Mouse (Mus musculus): ENCODE results near the gene Il17re. TPM values are rescaled to one million over a fixed set of nuclear protein-coding genes. Genes with fewer than 3 reads are reported as not detected.
A peak's percentile ranks its signal among the peaks of the same experiment; 100 is the strongest.

Il17re gene
- polyA plus RNA-seq, 1 experiment from 2014 or later: 0.21 TPM

DNA sequence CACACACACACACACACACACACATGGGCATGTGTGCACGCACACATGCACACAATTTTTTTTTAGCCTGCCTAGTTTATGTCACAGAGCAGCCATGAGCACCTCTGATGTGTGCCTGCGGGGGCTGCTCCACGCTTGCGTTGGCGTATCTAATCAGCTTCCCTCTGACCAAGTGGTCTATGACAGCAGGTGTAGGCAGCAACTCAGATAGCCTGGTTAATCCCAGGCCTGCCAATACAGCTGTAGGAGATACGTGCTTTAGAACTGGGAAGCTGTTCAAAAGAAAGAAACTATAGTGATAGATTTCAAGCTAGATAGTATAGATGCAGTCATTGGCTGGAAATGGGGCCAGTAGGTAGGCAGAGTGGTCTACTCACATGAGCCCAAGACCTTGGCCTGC, 15.4 kb downstream of the Il17re start:
- H3K4me1 ChIP-seq (ENCODE audit: control insufficient read depth, insufficient read depth, low read length): peaks cover 4% of the 10 kb centered on the region; the same call in 1 of the 2 replicates
- WGBS: 83% methylated on average over 6 of the region's 6 CpGs
- H3K27me3 ChIP-seq (ENCODE audit: control insufficient read depth, insufficient read depth, low read length): peaks cover 4% of the 10 kb centered on the region
- no peak overlapping the region for H3K27ac ChIP-seq (ENCODE audit: low read depth, low read length)
- no peak overlapping the region for H3K9ac ChIP-seq (replicated peaks; ENCODE audit: low read depth, low read length)
- no peaks in the 10 kb centered on the region for H3K36me3 ChIP-seq (ENCODE audit: control insufficient read depth, insufficient read depth, low read length)
- H3K4me3 ChIP-seq (ENCODE audit: low read depth, low read length): no peak overlapping the region
- no peak overlapping the region for H3K4me2 ChIP-seq (ENCODE audit: low read depth, low read length)
- no peaks in the 10 kb centered on the region for H3K9me3 ChIP-seq (ENCODE audit: control insufficient read depth, low read length)
- no peak for ATAC-seq (ENCODE audit: low read depth)

DNA sequence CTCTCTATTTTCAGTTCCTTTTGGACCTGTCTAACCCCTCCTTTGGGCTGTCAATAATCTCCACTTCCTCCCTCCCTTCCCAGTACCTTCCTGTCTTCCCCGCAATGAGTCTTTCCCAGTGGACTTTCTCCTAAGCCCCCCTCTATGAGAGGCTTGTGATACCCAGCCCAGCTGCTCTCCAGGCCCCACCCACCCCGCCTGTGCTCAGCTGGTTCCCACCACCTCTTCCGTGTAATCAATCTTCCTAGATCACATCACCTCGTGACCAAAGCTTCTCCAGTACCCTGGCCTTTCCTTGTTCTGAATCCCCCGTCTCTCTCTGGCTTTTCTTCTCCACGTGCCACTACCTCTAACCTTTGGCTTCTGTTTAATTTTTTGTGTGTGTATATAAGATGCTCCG, 19.1 kb downstream of the Il17re start:
- Histone ChIP-seq H3K9me3 (ENCODE audit: control insufficient read depth, low read length) (no peaks in the 10 kb centered on the region), H3K27me3 (ENCODE audit: control insufficient read depth, insufficient read depth, low read length) (no peaks in the 10 kb centered on the region), H3K4me1 (ENCODE audit: control insufficient read depth, insufficient read depth, low read length) (no peaks in the 10 kb centered on the region), H3K4me3 (ENCODE audit: low read depth, low read length) (no peak overlapping the region), H3K4me2 (ENCODE audit: low read depth, low read length) (no peak overlapping the region), H3K27ac (ENCODE audit: low read depth, low read length) (no peak overlapping the region), H3K36me3 (ENCODE audit: control insufficient read depth, insufficient read depth, low read length) (no peaks in the 10 kb centered on the region), H3K9ac (replicated peaks; ENCODE audit: low read depth, low read length) (no peak overlapping the region)
- 30% methylated on average over 7 of the region's 7 CpGs for whole genome bisulfite sequencing
- no peak for ATAC-seq (ENCODE audit: low read depth)

DNA sequence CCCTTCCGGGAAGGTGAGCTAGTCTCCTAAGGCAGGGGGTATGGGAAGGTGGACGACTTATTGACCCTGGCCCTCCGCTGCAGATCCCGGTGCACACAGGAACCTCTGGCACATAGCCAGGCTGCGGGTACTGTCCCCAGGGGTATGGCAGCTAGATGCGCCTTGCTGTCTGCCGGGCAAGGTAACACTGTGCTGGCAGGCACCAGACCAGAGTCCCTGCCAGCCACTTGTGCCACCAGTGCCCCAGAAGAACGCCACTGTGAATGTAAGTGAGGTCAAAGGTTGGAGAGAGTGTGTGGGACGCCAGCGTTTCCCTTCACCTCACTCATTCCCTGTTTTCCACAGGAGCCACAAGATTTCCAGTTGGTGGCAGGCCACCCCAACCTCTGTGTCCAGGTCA, 20.6 kb downstream of the Il17re start:
- 84% methylated on average over 10 of the region's 10 CpGs for WGBS
- Histone ChIP-seq H3K4me3 (ENCODE audit: low read depth, low read length) (no peak overlapping the region), H3K36me3 (ENCODE audit: control insufficient read depth, insufficient read depth, low read length) (no peaks in the 10 kb centered on the region), H3K9me3 (ENCODE audit: control insufficient read depth, low read length) (no peaks in the 10 kb centered on the region), H3K27me3 (ENCODE audit: control insufficient read depth, insufficient read depth, low read length) (no peaks in the 10 kb centered on the region), H3K27ac (ENCODE audit: low read depth, low read length) (no peak overlapping the region), H3K9ac (replicated peaks; ENCODE audit: low read depth, low read length) (no peak overlapping the region), H3K4me1 (ENCODE audit: control insufficient read depth, insufficient read depth, low read length) (peaks cover 2% of the 10 kb centered on the region; the same call in 1 of the 2 replicates), H3K4me2 (ENCODE audit: low read depth, low read length) (no peak overlapping the region)
- no peak for ATAC-seq (ENCODE audit: low read depth)

DNA sequence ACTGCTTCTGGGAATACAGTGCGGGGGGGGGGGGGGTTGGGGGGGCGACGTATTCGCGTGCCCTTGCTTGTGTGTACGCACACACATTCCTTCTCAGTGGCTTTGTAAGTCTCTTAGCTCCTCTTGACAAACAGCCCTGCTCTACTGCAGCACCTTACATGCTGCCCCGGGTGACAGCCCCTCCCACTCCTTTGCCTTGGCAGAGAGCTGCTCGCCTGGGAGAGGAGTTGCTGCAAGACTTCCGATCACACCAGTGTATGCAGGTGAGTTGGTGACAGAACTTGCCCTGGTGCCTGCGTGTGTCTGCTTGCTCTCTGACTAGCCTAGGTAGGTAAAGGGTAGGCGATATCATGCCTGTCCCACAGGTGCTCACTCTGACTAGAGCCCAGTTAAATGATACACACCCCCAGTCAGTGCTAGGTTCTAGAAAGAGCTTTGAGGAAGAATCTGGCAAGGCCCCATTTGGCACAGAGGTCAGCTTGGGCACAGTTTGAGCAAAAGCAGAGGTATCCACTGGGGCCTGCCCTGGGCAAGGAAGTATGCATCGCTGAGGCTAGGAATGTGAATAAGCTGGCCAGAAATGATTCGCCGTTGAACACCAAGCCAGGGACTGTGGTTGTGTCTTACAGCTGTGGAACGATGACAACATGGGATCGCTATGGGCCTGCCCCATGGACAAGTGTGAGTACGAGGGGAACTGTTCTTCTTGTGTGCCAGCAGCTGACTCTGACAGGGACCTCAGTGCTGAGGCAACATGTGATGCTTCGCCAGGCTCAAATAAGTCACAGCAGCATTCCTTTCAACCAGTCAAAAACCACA, 22.5 kb downstream of the Il17re start:
- no peak overlapping the region for H3K4me3 ChIP-seq (ENCODE audit: low read depth, low read length)
- no peak overlapping the region for H3K9ac ChIP-seq (replicated peaks; ENCODE audit: low read depth, low read length)
- ATAC-seq (ENCODE audit: low read depth): no peak
- peaks cover 11% of the 10 kb centered on the region; the same call in 1 of the 2 replicates for H3K4me1 ChIP-seq (ENCODE audit: control insufficient read depth, insufficient read depth, low read length)
- no peaks in the 10 kb centered on the region for H3K36me3 ChIP-seq (ENCODE audit: control insufficient read depth, insufficient read depth, low read length)
- H3K9me3 ChIP-seq (ENCODE audit: control insufficient read depth, low read length): no peaks in the 10 kb centered on the region
- no peak overlapping the region for H3K4me2 ChIP-seq (ENCODE audit: low read depth, low read length)
- H3K27me3 ChIP-seq (ENCODE audit: control insufficient read depth, insufficient read depth, low read length): no peaks in the 10 kb centered on the region
- WGBS: 65% methylated on average over 18 of the region's 18 CpGs
- H3K27ac ChIP-seq (ENCODE audit: low read depth, low read length): no peak overlapping the region

DNA sequence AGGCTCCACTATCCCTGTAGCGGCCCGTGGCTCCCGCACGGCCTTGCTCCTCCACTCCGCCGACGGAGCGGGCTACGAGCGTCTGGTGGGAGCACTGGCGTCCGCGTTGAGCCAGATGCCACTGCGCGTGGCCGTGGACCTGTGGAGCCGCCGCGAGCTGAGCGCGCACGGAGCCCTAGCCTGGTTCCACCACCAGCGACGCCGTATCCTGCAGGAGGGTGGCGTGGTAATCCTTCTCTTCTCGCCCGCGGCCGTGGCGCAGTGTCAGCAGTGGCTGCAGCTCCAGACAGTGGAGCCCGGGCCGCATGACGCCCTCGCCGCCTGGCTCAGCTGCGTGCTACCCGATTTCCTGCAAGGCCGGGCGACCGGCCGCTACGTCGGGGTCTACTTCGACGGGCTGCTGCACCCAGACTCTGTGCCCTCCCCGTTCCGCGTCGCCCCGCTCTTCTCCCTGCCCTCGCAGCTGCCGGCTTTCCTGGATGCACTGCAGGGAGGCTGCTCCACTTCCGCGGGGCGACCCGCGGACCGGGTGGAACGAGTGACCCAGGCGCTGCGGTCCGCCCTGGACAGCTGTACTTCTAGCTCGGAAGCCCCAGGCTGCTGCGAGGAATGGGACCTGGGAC, 24.3 kb downstream of the Il17re start:
- under 1% methylated on average over 59 of the region's 65 CpGs for WGBS
- peak; percentile 63 for ATAC-seq (ENCODE audit: low read depth)
- Histone ChIP-seq H3K27ac (ENCODE audit: low read depth, low read length) (peak overlapping the region; percentile 93), H3K4me2 (ENCODE audit: low read depth, low read length) (peak overlapping the region; percentile 75), H3K36me3 (ENCODE audit: control insufficient read depth, insufficient read depth, low read length) (peaks cover 7% of the 10 kb centered on the region; the same call in 1 of the 2 replicates), H3K4me3 (ENCODE audit: low read depth, low read length) (peak overlapping the region; percentile 67), H3K9me3 (ENCODE audit: control insufficient read depth, low read length) (no peaks in the 10 kb centered on the region), H3K4me1 (ENCODE audit: control insufficient read depth, insufficient read depth, low read length) (peaks cover 11% of the 10 kb centered on the region; the same call in 1 of the 2 replicates), H3K9ac (replicated peaks; ENCODE audit: low read depth, low read length) (peak overlapping the region; percentile 81), H3K27me3 (ENCODE audit: control insufficient read depth, insufficient read depth, low read length) (no peaks in the 10 kb centered on the region)

DNA sequence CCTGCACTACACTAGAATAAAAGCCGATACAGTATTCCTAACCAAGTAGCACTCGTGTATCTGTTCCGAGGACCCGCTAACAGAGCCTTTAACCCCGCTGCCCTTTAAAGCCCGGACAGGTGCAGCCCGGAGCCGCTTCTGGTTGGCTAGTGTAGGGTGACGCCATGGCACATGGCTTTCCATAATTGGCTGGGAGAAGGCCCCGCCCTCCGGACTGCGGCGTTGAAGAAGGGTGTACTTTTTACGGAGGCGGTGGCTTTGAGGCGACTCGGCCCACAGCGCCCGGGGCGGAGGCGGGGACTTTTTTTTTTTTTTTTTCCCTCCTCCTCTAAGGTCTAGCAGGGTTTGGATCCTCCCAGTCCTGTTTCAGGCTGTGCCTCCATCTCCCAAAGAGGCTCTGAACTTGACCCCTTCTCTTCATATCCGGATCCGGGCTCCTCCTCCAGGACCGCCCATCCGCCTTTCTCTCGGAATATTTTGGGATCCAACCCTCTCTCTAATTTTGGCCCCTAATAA, 24.9 kb downstream of the Il17re start, which contains the start of gene Creld1:
Gene Creld1, plus strand, starts transcription at position 198 of the 516 bp plus-strand sequence.
- WGBS: 0% methylated on average over 26 of the region's 26 CpGs
- Histone ChIP-seq H3K27ac (ENCODE audit: low read depth, low read length) (peak within 1 kb of the TSS; percentile 93), H3K4me2 (ENCODE audit: low read depth, low read length) (peak within 1 kb of the TSS; percentile 75), H3K9me3 (ENCODE audit: control insufficient read depth, low read length) (no peaks in the 10 kb centered on the region), H3K4me1 (ENCODE audit: control insufficient read depth, insufficient read depth, low read length) (peaks cover 11% of the 10 kb centered on the region; the same call in 1 of the 2 replicates), H3K27me3 (ENCODE audit: control insufficient read depth, insufficient read depth, low read length) (no peaks in the 10 kb centered on the region), H3K36me3 (ENCODE audit: control insufficient read depth, insufficient read depth, low read length) (peaks cover 7% of the 10 kb centered on the region; the same call in 1 of the 2 replicates), H3K4me3 (ENCODE audit: low read depth, low read length) (peak within 1 kb of the TSS; percentile 67), H3K9ac (replicated peaks; ENCODE audit: low read depth, low read length) (peak within 1 kb of the TSS; percentile 81)
- peak; percentile 96 for ATAC-seq (ENCODE audit: low read depth)

DNA sequence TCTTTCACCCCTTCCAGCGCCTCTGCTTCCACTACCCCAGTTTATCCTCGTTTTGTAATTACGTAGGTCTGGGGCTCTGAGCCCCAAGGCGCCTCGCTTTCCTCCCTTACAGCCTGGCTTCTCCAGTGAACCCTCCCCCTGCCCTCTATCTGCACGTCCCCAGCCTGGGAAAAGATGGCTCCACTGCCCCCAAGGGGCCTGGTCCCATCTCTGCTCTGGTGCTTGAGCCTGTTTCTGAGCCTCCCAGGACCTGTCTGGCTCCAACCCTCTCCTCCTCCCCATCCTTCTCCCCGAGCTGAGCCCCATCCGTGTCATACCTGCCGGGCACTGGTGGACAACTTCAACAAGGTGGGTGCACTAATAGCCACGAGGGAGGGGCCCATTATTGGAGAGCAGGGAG, 25.4 kb downstream of the Il17re start:
- Histone ChIP-seq H3K36me3 (ENCODE audit: control insufficient read depth, insufficient read depth, low read length) (peaks cover 13% of the 10 kb centered on the region), H3K4me1 (ENCODE audit: control insufficient read depth, insufficient read depth, low read length) (peaks cover 11% of the 10 kb centered on the region; the same call in 1 of the 2 replicates), H3K4me3 (ENCODE audit: low read depth, low read length) (peak overlapping the region; percentile 67), H3K9me3 (ENCODE audit: control insufficient read depth, low read length) (no peaks in the 10 kb centered on the region), H3K4me2 (ENCODE audit: low read depth, low read length) (peak overlapping the region; percentile 75), H3K27me3 (ENCODE audit: control insufficient read depth, insufficient read depth, low read length) (no peaks in the 10 kb centered on the region), H3K27ac (ENCODE audit: low read depth, low read length) (peak overlapping the region; percentile 93), H3K9ac (replicated peaks; ENCODE audit: low read depth, low read length) (peak overlapping the region; percentile 81)
- WGBS: 11% methylated on average over 10 of the region's 10 CpGs
- ATAC-seq (ENCODE audit: low read depth): peak; percentile 58

DNA sequence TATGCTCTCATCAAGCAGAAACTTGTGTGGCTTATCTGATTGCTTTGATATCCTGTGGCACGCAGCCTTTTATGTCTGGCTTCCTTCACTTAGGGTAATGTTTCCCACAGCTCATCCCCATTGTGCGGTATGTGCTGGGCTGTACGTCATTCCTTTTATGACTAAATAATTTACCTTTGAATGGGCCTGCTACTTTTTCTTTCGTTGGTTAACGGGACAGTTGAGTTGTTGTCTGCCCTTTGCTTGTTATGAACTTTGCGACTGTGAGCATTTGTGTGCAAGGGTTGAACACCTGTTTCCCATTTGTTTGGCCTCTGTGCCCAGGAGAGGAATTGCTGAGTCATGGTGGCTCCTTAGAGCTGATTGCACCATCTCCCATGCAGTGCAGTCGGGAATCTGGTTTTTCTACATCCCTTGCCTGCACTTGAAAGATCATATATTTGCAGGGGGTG, 28.9 kb downstream of the Il17re start:
- Histone ChIP-seq H3K4me3 (ENCODE audit: low read depth, low read length) (no peak overlapping the region), H3K27ac (ENCODE audit: low read depth, low read length) (no peak overlapping the region), H3K9me3 (ENCODE audit: control insufficient read depth, low read length) (no peaks in the 10 kb centered on the region), H3K4me2 (ENCODE audit: low read depth, low read length) (no peak overlapping the region), H3K36me3 (ENCODE audit: control insufficient read depth, insufficient read depth, low read length) (peaks cover 39% of the 10 kb centered on the region), H3K4me1 (ENCODE audit: control insufficient read depth, insufficient read depth, low read length) (peaks cover 11% of the 10 kb centered on the region; the same call in 1 of the 2 replicates), H3K9ac (replicated peaks; ENCODE audit: low read depth, low read length) (no peak overlapping the region), H3K27me3 (ENCODE audit: control insufficient read depth, insufficient read depth, low read length) (no peaks in the 10 kb centered on the region)
- no peak for ATAC-seq (ENCODE audit: low read depth)
- 49% methylated on average over 7 of the region's 7 CpGs for WGBS
